14 mouse cellular contexts compared by ENCODE assay signal in the genomic region with DNA sequence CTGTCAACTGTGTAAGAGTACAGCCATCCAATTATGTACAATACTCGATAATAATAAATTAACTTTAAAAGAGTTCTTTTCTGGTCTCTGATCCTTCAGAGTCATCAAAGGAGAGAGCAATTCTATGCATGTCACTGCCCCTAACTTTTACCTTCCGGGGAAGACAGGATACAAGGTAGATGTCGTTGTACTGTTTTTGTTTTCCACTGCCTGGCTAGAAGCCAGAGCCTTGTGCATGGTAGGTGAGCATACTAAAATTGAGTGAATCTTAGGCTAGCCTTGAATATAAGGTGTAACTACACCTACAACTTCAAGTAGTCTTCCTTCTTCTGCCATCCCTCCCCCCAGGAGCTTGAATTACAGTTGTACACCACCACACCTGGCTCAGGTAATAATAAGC. TPM values are rescaled to one million over a fixed set of nuclear protein-coding genes. Genes with fewer than 3 reads are reported as not detected.
A peak's percentile ranks its signal among the peaks of the same experiment; 100 is the strongest.
DNase-seq lines count a peak whose midpoint lies in the region; ATAC-seq and TF ChIP-seq lines count a peak whose summit lies in the region.
"Had no signal": no experiment of that assay in that cellular context is flagged by ENCODE, and none has a peak within 500 bp of the region (broad histone marks: within the 10 kb centered on the region; RNA-seq: fewer than 3 reads in every experiment).

No protein-coding gene starts in this region.

- no peak for TF ChIP-seq CTCF in CH12.LX (conservative IDR thresholded peaks at IDR 0.05 in 1 of 2, IDR thresholded peaks at IDR 0.05 in 1 of 2; ENCODE audit: low read depth in 2 of 2, low read length in 2 of 2)
- TF ChIP-seq CTCF in hindbrain, postnatal 0 days (IDR thresholded peaks at IDR 0.05; ENCODE audit: low read depth) = no peak

- in situ Hi-C loops in CH12.LX (cut with MboI; ENCODE audit: low pct_ligation_motif_present, low pct_unique_long_range_greater_than_20kb, low sequenced_read_pairs) = no loop called here

- no peak for TF ChIP-seq POLR2A in CH12.LX (IDR thresholded peaks at IDR 0.05; ENCODE audit: low read depth, low read length)

- H3K4me3 ChIP-seq in kidney, embryonic 16.5 days (ENCODE audit: low read length) = peak overlapping the region; percentile 45; the same call in 1 of the 2 replicates
- H3K4me3 ChIP-seq in CH12.LX (replicated peaks in 1 of 3; ENCODE audit: low read depth in 2 of 3, low read length in 2 of 3, poor library complexity in 1 of 3) = peak overlapping the region; percentile 68 to 81 (median 74)
- H3K4me3 ChIP-seq in hindbrain, postnatal 0 days (ENCODE audit: low read length) = no peak overlapping the region
- H3K4me3 ChIP-seq: left cerebral cortex, adult 2 months had no signal

- no peaks in the 10 kb centered on the region for H3K9me3 ChIP-seq in kidney, embryonic 16.5 days (ENCODE audit: low read length)
- H3K9me3 ChIP-seq in CH12.LX (replicated peaks; ENCODE audit: low read length) = no peaks in the 10 kb centered on the region
- H3K9me3 ChIP-seq in hindbrain, postnatal 0 days (ENCODE audit: low read length) = no peaks in the 10 kb centered on the region

- no peak for TF ChIP-seq RAD21 in CH12.LX (IDR thresholded peaks at IDR 0.05; ENCODE audit: low read depth, low read length)

- no peak for DNase-seq in kidney, postnatal 14 days
- peak; percentile 51 for DNase-seq in CD4-positive helper T cell, adult 2 months (ENCODE audit: low read depth, low spot score)
- DNase-seq in CH12.LX (ENCODE audit: extremely low read depth) = no peak
- no peak for DNase-seq in hindbrain, postnatal 0 days (ENCODE audit: low spot score)
- no peak for DNase-seq in T-cell, adult 2 months (ENCODE audit: low spot score)
- DNase-seq in natural killer cell, adult 2 months (ENCODE audit: low spot score in 2 of 2) = no peak
- DNase-seq: adrenal gland, adult 8-10 months; cerebellum, adult 2 months; gastrocnemius, postnatal 14 days; kidney, adult 9 months; spleen, adult 18-20 months had no signal

- H3K9ac ChIP-seq in kidney, embryonic 16.5 days (replicated peaks; ENCODE audit: low read length) = no peak overlapping the region
- H3K9ac ChIP-seq in CH12.LX (ENCODE audit: insufficient read depth, low read depth) = peak overlapping the region; percentile 98
- H3K9ac ChIP-seq in hindbrain, postnatal 0 days (replicated peaks; ENCODE audit: low read length) = no peak overlapping the region

- dilution Hi-C loops in CH12.LX (cut with MboI; ENCODE audit: extremely low pct_ligation_motif_present, extremely low pct_unique_long_range_greater_than_20kb, low sequenced_read_pairs) = no loop called here

- WGBS in kidney, embryonic 16.5 days = 68% methylated on average over 3 of the region's 3 CpGs
- 80% methylated on average over 3 of the region's 3 CpGs for WGBS in hindbrain, postnatal 0 days

- peaks cover 67% of the 10 kb centered on the region for H3K79me2 ChIP-seq in CH12.LX (replicated peaks; ENCODE audit: control insufficient read depth, extremely low read depth, insufficient read depth, poor library complexity, severe bottlenecking)

- no peak overlapping the region for H3K27ac ChIP-seq in kidney, embryonic 16.5 days (ENCODE audit: low read length)
- H3K27ac ChIP-seq in CH12.LX (ENCODE audit: insufficient read depth, low read depth) = peak overlapping the region; percentile 49; the same call in 1 of the 2 replicates
- no peak overlapping the region for H3K27ac ChIP-seq in hindbrain, postnatal 0 days
- H3K27ac ChIP-seq: left cerebral cortex, adult 2 months had no signal

- no peak for TF ChIP-seq EP300 in CH12.LX (IDR thresholded peaks at IDR 0.05; ENCODE audit: low read length)

- no peaks in the 10 kb centered on the region for H3K36me3 ChIP-seq in kidney, embryonic 16.5 days (ENCODE audit: insufficient read depth, low read length)
- peaks cover 0 to 15% of the 10 kb centered on the region in 2 experiments for H3K36me3 ChIP-seq in CH12.LX (replicated peaks in 1 of 2; ENCODE audit: control insufficient read depth in 1 of 2, insufficient read depth in 1 of 2, low read length in 1 of 2)
- H3K36me3 ChIP-seq in hindbrain, postnatal 0 days (ENCODE audit: insufficient read depth, low read length) = no peaks in the 10 kb centered on the region

- ATAC-seq in kidney, embryonic 16.5 days (ENCODE audit: low FRiP score, low TSS enrichment) = no peak
- no peak for ATAC-seq in hindbrain, postnatal 0 days
- ATAC-seq in granulocyte monocyte progenitor cell, adult 5-6 weeks (replicated peaks; ENCODE audit: poor library complexity, severe bottlenecking) = no peak

- H3K4me1 ChIP-seq in kidney, embryonic 16.5 days (ENCODE audit: insufficient read depth, low read length) = peaks cover 31% of the 10 kb centered on the region
- H3K4me1 ChIP-seq in CH12.LX (ENCODE audit: control insufficient read depth in 1 of 2, insufficient read depth in 2 of 2) = peaks cover 0 to 16% of the 10 kb centered on the region in 2 experiments; a peak in 3 of 4 replicates
- peaks cover 8% of the 10 kb centered on the region; the same call in 1 of the 2 replicates for H3K4me1 ChIP-seq in hindbrain, postnatal 0 days (ENCODE audit: insufficient read depth, low read length)

- peak overlapping the region; percentile 71; the same call in 1 of the 2 replicates for H3K4me2 ChIP-seq in kidney, embryonic 16.5 days (replicated peaks; ENCODE audit: low read depth, low read length)
- H3K4me2 ChIP-seq in CH12.LX (ENCODE audit: insufficient read depth, low read depth, poor library complexity, severe bottlenecking) = peak overlapping the region; percentile 91
- peak overlapping the region; percentile 78; the same call in 1 of the 2 replicates for H3K4me2 ChIP-seq in hindbrain, postnatal 0 days (ENCODE audit: low read depth, low read length)

- H3K27me3 ChIP-seq in kidney, embryonic 16.5 days (ENCODE audit: insufficient read depth, low read length) = no peaks in the 10 kb centered on the region
- H3K27me3 ChIP-seq in CH12.LX (replicated peaks) = no peaks in the 10 kb centered on the region
- H3K27me3 ChIP-seq in hindbrain, postnatal 0 days (ENCODE audit: insufficient read depth, low read length) = no peaks in the 10 kb centered on the region

TF ChIP-seq in CH12.LX, 34 proteins besides CTCF, POLR2A, EP300 and RAD21:
- TF ChIP-seq MAX (IDR thresholded peaks at IDR 0.05; ENCODE audit: low read length) = 0 out of 2 replicates have a peak, but pooled peaks have one; percentile 1
- TF ChIP-seq BHLHE40 (IDR thresholded peaks at IDR 0.05; ENCODE audit: low read depth, low read length) = no peak

RNA-seq across cellular contexts. Expression of a gene that starts 10.9 kb away (rescaled TPM):
- 13.4 and 15.1 TPM in 2 replicates for polyA plus RNA-seq in kidney, embryonic 16.5 days (2015; fragmentation: Nextera tagmentation; extraction: Ambion mirVana)
- total RNA-seq in CH12.LX (2012; rRNA removed) = 12.8 and 19.2 TPM in 2 replicates
- total RNA-seq in CH12.LX (2014; rRNA removed) = 23.5 TPM in 2 replicates
- 15.8 and 20.9 TPM in 2 replicates for polyA plus RNA-seq in CH12.LX (2012; ENCODE audit: insufficient read length, low read depth)
- total RNA-seq in hindbrain, postnatal 0 days (2014; rRNA removed) = 33.2 and 44.7 TPM in 2 replicates
- 26.3 and 30.2 TPM in 2 replicates for polyA plus RNA-seq in hindbrain, postnatal 0 days (2015; fragmentation: Nextera tagmentation; extraction: Ambion mirVana)
- total RNA-seq in granulocyte monocyte progenitor cell, adult 5-6 weeks (2014; fragmentation: Nextera tagmentation) = 16.9 and 18.1 TPM in 2 replicates
- total RNA-seq in granulocyte monocyte progenitor cell, adult 5-6 weeks (2017) = 38.5 and 38.7 TPM in 2 replicates

RNA-seq across cellular contexts. Expression of a gene that starts 32.8 kb away (rescaled TPM):
- polyA plus RNA-seq in kidney, embryonic 16.5 days (2015; fragmentation: Nextera tagmentation; extraction: Ambion mirVana) = 13.5 and 13.6 TPM in 2 replicates
- 6.3 and 7.5 TPM in 2 replicates for total RNA-seq in CH12.LX (2012; rRNA removed)
- 3.8 and 5.2 TPM in 2 replicates for total RNA-seq in CH12.LX (2014; rRNA removed)
- polyA plus RNA-seq in CH12.LX (2012; ENCODE audit: insufficient read length, low read depth) = 4.8 and 6.0 TPM in 2 replicates
- 33.2 and 43.7 TPM in 2 replicates for total RNA-seq in hindbrain, postnatal 0 days (2014; rRNA removed)
- 33.7 and 33.9 TPM in 2 replicates for polyA plus RNA-seq in hindbrain, postnatal 0 days (2015; fragmentation: Nextera tagmentation; extraction: Ambion mirVana)
- total RNA-seq in granulocyte monocyte progenitor cell, adult 5-6 weeks (2014; fragmentation: Nextera tagmentation) = 14.1 and 16.7 TPM in 2 replicates
- 6.6 TPM in 2 replicates for total RNA-seq in granulocyte monocyte progenitor cell, adult 5-6 weeks (2017)

RNA-seq across cellular contexts. Expression of a gene that starts 50.4 kb away (rescaled TPM):
- 3.7 and 4.4 TPM in 2 replicates for polyA plus RNA-seq in kidney, embryonic 16.5 days (2015; fragmentation: Nextera tagmentation; extraction: Ambion mirVana)
- total RNA-seq in CH12.LX (2012; rRNA removed) = 1.4 and 2.7 TPM in 2 replicates
- 2.8 and 3.1 TPM in 2 replicates for total RNA-seq in CH12.LX (2014; rRNA removed)
- 1.0 and 1.1 TPM in 2 replicates for polyA plus RNA-seq in CH12.LX (2012; ENCODE audit: insufficient read length, low read depth)
- total RNA-seq in hindbrain, postnatal 0 days (2014; rRNA removed) = 6.3 and 7.0 TPM in 2 replicates
- 4.2 and 4.8 TPM in 2 replicates for polyA plus RNA-seq in hindbrain, postnatal 0 days (2015; fragmentation: Nextera tagmentation; extraction: Ambion mirVana)
- not detected in 2 replicates for total RNA-seq in granulocyte monocyte progenitor cell, adult 5-6 weeks (2014; fragmentation: Nextera tagmentation)
- total RNA-seq in granulocyte monocyte progenitor cell, adult 5-6 weeks (2017) = not detected in 2 replicates
